Mouse (Mus musculus): ENCODE results near the gene Asb16.

DNA sequence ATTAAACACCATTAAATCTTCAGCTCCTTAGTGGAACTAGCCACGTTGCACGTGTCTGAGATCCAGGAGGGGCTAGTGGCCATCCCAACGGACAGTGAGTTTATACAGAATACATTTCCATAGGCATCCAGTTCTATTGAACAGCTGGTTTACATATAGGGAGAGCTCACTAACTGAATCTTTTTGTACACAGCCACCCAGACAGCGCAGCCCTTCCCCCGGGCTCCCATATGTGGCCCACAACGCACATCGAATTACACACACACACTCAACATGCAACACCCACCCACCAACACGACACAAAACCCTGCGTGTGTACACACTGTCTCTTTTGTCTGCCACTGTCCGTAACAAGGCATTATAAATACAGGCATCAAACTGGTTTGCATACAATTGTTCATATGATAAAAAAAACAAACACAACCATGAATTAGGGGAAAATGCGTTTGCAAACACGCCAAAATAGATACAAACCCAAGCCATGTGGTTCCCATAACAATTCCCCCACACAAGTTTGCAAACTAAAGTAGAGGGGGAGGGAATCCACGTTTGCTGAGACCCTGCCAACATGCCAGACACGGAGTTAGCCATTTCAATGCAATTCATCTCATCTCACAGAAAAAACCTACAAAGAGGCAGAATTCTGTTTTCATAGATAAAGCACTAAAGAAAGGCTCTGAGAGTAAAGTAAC is 22.8 kb upstream of the Asb16 start:
- TF ChIP-seq CTCF (conservative IDR thresholded peaks at IDR 0.05; ENCODE audit: low read length) (no peak), NANOG (IDR thresholded peaks at IDR 0.05; ENCODE audit: borderline replicate concordance, low read length) (no peak)

Measured in E14TG2a.4 (cell line).